Mouse (Mus musculus) forebrain, embryonic 16.5 days (tissue): ENCODE measurements around the gene Arpp21. TPM values are rescaled to one million over a fixed set of nuclear protein-coding genes. Genes with fewer than 3 reads are reported as not detected.

Source experiments
- ATAC-seq: fragments of 200-750 bp; cut with Nextera tagmentation; 2 replicates; pipeline ENCODE4 v1.8.0; 2017; ENCODE audit warnings: mild to moderate bottlenecking, moderate library complexity
- H3K27ac ChIP-seq: fragments of 300-500 bp; sonication (generic); 2 replicates; pipeline ENCODE4 v1.5.1; 2014; ENCODE audit warnings: low read length, control low read depth
- H3K27me3 ChIP-seq: fragments of 300-500 bp; sonication (generic); replicated peaks from 2 replicates; pipeline ENCODE4 v1.6.1; 2014; ENCODE audit warnings: low read length; ENCODE audit not compliant: control insufficient read depth, insufficient read depth
- H3K36me3 ChIP-seq: fragments of 300-500 bp; sonication (generic); 2 replicates; pipeline ENCODE4 v1.6.1; 2014; ENCODE audit not compliant: control insufficient read depth, insufficient read depth
- H3K4me1 ChIP-seq: fragments of 300-500 bp; sonication (generic); replicated peaks from 2 replicates; pipeline ENCODE4 v1.6.1; 2014; ENCODE audit warnings: low read length; ENCODE audit not compliant: control insufficient read depth, insufficient read depth
- H3K4me2 ChIP-seq: fragments of 300-500 bp; sonication (generic); 2 replicates; pipeline ENCODE4 v1.6.1; 2014; ENCODE audit warnings: mild to moderate bottlenecking, low read length, control low read depth
- H3K4me3 ChIP-seq: fragments of 300-500 bp; sonication (generic); replicated peaks from 2 replicates; pipeline ENCODE4 v1.5.1; 2014; ENCODE audit warnings: mild to moderate bottlenecking, low read length, control low read depth
- H3K9ac ChIP-seq: fragments of 300-500 bp; sonication (generic); replicated peaks from 2 replicates; pipeline ENCODE4 v1.6.1; 2014; ENCODE audit warnings: low read depth, low read length, control low read depth
- H3K9me3 ChIP-seq: fragments of 300-500 bp; sonication (generic); 2 replicates; pipeline ENCODE4 v1.6.1; 2016; ENCODE audit warnings: low read length; ENCODE audit not compliant: control insufficient read depth
- WGBS: fragments of 180-500 bp; shearing (Covaris S2); extraction: QIAGEN DNeasy Blood & Tissue Kit; methylation state at CpG from one replicate; pipeline ENCODE4 v1.1.7; 2014; 5-methylcytosine and 5-hydroxymethylcytosine counted together
- polyA plus RNA-seq: library from polyadenylated mRNA; unstranded; fragments of >200 nt; fragmentation: Nextera tagmentation; extraction: Ambion mirVana; gene quantifications from 2 replicates; pipeline ENCODE4 v1.2.1, GENCODE M21; 2015

Gene Arpp21
- polyA plus RNA-seq, 1 experiment from 2014 or later = 115 TPM

DNA sequence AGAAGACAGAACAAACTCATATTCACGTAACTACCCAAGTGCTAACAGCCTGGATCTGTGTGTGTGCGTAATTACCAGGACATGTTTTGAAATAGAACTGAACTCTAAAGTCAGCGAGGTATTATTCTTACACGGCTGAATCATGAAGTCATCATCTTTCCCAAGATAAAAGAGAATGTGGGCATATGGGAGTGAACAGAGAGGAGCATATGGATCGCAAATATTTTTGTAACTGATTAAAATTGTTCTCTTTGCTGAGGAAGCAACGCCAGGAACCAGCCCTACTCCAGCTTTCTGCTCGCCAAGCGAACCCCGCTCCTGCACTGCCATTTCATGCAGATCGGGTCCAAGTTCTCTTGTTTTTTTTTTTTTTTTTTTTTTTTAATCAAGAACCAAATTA lies 46.3 kb downstream of the Arpp21 start:
- no peak overlapping the region for H3K4me3 ChIP-seq
- no peak overlapping the region for H3K9ac ChIP-seq
- ATAC-seq = peak; percentile 27; the same call in 1 of the 2 replicates
- 65% methylated on average over 10 of the region's 10 CpGs for WGBS
- H3K27me3 ChIP-seq = no peaks in the 10 kb centered on the region
- H3K4me1 ChIP-seq = peaks cover 33% of the 10 kb centered on the region
- peak overlapping the region; percentile 20 for H3K27ac ChIP-seq
- H3K36me3 ChIP-seq = peaks cover 2% of the 10 kb centered on the region; the same call in 1 of the 2 replicates
- no peak overlapping the region for H3K4me2 ChIP-seq
- H3K9me3 ChIP-seq = no peaks in the 10 kb centered on the region

DNA sequence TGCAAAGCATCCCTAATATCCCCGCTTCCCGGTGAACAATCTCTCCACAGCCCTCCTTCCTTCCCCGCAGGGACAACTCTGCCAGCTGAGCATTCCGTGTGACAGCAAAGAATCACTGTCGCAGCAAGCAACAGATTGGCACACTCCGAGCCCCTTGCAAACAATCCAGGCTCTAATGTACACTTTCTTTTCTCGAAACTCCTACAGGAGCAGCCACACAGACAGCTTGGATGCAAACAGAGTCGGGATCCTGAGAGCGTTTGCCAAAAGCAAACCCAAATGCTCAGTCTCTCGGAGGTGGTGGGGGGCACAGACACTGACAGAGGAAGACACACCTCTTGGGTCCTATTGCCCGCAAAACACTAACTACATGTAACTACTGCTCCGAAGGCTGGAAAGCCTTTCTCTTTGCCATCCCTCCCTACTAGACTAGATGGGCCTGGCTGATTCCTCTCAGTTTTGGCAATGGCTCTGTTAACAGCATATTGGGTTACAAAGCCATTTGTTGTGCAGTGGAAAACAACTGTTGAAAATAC lies 47.3 kb downstream of the Arpp21 start:
- ATAC-seq = peak; percentile 56; the same call in 1 of the 2 replicates
- no peaks in the 10 kb centered on the region for H3K27me3 ChIP-seq
- no peaks in the 10 kb centered on the region for H3K9me3 ChIP-seq
- 0 out of 2 replicates have a peak overlapping the region, but pooled peaks have one; percentile 9 for H3K9ac ChIP-seq
- no peak overlapping the region; the same call in 1 of the 2 replicates for H3K4me3 ChIP-seq
- H3K4me1 ChIP-seq = peaks cover 33% of the 10 kb centered on the region
- WGBS = 20% methylated on average over 12 of the region's 12 CpGs
- H3K4me2 ChIP-seq = peak overlapping the region; percentile 15
- peak overlapping the region; percentile 74 for H3K27ac ChIP-seq
- H3K36me3 ChIP-seq = peaks cover 2% of the 10 kb centered on the region; the same call in 1 of the 2 replicates

DNA sequence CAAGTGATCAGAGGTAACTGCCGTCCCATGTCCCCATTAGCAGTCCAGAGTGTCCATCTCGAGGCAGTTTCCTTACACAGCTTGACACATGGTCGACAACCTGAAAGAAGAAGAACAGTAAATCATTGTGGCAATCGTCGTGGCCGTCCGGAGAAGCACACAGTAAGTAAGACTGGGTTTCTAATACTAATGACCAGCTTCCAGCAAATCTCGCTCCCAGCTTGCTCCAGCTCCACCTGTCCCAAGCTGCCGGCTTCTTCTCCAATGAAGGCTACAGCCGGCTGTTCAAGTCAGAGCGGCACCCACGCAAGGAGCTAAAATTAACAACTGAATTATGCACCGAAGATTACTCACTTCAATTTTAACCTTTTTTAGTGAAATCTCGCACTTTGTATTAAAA lies 48.1 kb downstream of the Arpp21 start:
- no peak for ATAC-seq
- peak overlapping the region; percentile 28 for H3K4me2 ChIP-seq
- whole genome bisulfite sequencing = 29% methylated on average over 14 of the region's 14 CpGs
- H3K4me3 ChIP-seq = peak overlapping the region; percentile 10; the same call in 1 of the 2 replicates
- H3K9ac ChIP-seq = peak overlapping the region; percentile 35; the same call in 1 of the 2 replicates
- no peaks in the 10 kb centered on the region for H3K27me3 ChIP-seq
- peaks cover 33% of the 10 kb centered on the region for H3K4me1 ChIP-seq
- 0 out of 2 replicates have a peak overlapping the region, but pooled peaks have one; percentile 6 for H3K27ac ChIP-seq
- H3K9me3 ChIP-seq = no peaks in the 10 kb centered on the region
- H3K36me3 ChIP-seq = peaks cover 2% of the 10 kb centered on the region; the same call in 1 of the 2 replicates

DNA sequence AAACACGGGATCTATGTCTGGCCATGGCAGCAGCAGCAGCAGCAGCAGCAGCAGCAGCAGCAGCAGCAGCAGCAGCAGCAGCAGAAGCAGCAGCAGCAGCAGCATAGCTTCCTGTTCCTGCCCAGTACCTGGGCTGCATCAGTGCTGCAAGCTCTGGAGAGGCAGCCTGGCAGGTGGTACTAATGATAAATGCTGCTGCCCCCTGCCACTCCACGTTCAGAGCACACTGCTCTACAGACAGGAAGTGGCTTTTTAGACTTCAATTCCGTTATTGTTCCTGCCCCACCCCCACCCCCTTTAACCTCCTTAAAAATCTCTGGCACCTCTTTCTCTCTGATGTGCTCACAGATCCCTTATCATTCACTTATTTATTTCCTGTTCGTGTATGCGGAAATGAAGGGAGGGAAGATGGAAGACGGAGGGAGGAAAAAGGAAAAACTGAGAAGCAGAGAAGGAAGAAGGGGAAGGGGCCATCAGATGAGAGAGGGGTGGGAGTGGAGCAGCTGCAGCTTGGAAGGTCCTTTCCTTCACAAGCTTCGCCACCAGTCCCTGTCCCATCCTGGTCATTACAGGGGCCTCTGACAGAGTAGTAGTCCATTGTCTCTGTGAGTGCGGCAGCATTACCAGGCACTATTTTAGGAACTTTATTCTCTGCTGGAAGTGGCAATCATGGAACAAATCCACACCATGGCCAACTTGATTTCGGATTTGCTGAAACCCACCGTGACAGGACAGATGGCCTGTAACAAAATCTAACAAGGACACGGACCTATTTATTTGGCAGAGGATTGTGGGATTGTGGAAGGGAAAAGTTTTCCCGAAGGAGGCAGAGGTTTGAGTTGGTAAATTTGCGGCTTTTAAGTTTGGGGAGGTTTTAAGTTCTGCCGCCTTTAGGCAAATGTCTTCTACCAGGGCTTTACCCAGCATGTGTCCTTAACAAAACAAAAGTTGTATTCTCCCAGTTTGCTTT lies 49.1 kb downstream of the Arpp21 start:
- ATAC-seq = no peak

DNA sequence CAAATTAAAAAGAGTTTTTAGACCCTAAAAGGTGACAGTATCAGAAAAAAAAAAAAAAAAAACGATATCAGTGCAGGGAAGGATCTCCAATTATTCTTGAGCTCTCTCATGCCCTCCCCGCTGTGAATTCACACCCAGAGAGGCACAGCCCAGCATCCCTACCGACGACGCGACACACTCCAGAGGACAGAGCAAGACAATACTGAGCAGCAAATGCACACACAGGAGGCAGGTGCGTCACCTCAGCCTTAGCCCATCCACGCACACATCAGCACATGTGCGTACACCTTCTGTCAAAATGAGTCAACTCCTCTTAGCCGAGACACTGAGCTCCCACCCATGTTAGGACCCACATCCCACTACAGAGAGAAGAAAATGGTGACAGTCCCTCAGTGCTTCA lies 50.0 kb downstream of the Arpp21 start:
- 59% methylated on average over 10 of the region's 10 CpGs for WGBS
- Histone ChIP-seq H3K4me1 (peaks cover 37% of the 10 kb centered on the region), H3K9ac (no peak overlapping the region), H3K27me3 (no peaks in the 10 kb centered on the region), H3K9me3 (no peaks in the 10 kb centered on the region), H3K4me3 (no peak overlapping the region), H3K4me2 (no peak overlapping the region), H3K27ac (no peak overlapping the region), H3K36me3 (peaks cover 2% of the 10 kb centered on the region; the same call in 1 of the 2 replicates)
- ATAC-seq = no peak

More for the DNA sequence above, 49.1 kb downstream of the Arpp21 start:
- Histone ChIP-seq H3K27ac (no peak overlapping the region), H3K4me3 (no peak overlapping the region), H3K9ac (no peak overlapping the region), H3K36me3 (peaks cover 2% of the 10 kb centered on the region; the same call in 1 of the 2 replicates), H3K4me2 (peak overlapping the region; percentile 28), H3K27me3 (no peaks in the 10 kb centered on the region), H3K4me1 (peaks cover 34% of the 10 kb centered on the region), H3K9me3 (no peaks in the 10 kb centered on the region)
- WGBS = 13% methylated on average over 14 of the region's 14 CpGs

DNA sequence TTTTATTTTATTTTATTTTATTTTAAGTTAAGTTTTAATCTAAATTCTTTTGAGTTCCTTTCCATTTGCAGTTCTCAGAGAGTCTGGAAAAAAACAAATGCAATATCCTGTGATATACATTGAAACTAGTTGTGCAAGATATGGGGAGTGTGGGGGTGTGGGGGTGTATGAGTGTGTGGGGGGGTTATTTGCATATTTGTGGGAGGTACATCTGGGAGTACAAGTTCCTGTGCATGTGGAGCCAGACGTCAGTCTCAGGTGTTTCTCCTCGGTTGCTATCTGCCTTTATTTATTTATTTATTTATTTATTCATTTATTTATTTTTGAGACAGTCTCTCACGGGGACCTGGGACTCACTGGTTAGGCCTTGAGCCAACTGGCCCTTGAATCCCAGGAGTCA lies 53.0 kb downstream of the Arpp21 start:
- no peaks in the 10 kb centered on the region for H3K27me3 ChIP-seq
- H3K4me1 ChIP-seq = peaks cover 22% of the 10 kb centered on the region
- no peak overlapping the region for H3K4me2 ChIP-seq
- WGBS = 68% methylated on average over 3 of the region's 3 CpGs
- H3K9ac ChIP-seq = no peak overlapping the region
- H3K4me3 ChIP-seq = no peak overlapping the region
- no peak overlapping the region for H3K27ac ChIP-seq
- peaks cover 2% of the 10 kb centered on the region; the same call in 1 of the 2 replicates for H3K36me3 ChIP-seq
- ATAC-seq = no peak
- H3K9me3 ChIP-seq = no peaks in the 10 kb centered on the region

DNA sequence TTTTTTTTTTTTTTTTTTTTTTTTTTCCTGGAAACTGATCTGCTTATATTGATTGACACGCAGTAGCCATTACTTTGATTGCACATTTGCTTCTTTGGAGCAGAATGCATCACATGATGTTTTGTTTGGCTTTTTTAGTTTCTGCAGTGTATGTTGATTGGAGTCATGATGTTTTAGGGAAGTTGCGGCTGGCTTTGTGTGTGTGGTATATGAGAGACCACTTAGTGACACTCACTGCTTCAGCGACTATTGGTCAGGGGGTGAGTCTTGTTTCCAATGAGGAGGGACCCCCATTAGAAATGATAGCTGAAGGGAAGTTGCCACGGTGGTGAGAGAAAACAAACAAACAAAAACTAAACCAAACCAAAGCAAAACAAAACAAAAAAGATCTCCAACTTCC lies 55.7 kb downstream of the Arpp21 start:
- no peaks in the 10 kb centered on the region for H3K27me3 ChIP-seq
- H3K4me2 ChIP-seq = no peak overlapping the region
- H3K9ac ChIP-seq = no peak overlapping the region
- H3K4me3 ChIP-seq = no peak overlapping the region
- H3K4me1 ChIP-seq = 0 out of 2 replicates have a peak, but pooled peaks cover 4% of the 10 kb centered on the region
- ATAC-seq = no peak
- 91% methylated on average over 4 of the region's 4 CpGs for WGBS
- no peaks in the 10 kb centered on the region; the same call in 1 of the 2 replicates for H3K36me3 ChIP-seq
- H3K27ac ChIP-seq = no peak overlapping the region
- no peaks in the 10 kb centered on the region for H3K9me3 ChIP-seq

DNA sequence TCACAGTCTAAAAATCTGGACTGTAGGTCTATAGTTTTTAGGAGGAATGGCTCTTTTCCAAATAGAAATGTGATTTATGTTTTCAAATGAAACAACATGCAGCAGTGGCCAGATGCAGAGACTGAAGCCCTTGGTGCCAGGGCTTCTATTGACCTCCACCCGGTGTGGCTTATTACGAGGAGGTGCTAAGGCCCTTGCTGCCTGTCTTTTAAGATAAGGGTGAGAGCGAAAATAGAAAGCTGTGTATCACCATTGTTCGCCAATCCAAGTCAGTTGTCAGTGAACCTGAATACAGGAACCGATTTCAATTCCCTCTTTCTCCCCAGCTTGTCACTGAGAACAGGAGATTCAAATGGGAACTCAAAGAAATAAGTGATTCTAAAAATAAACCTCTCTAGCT lies 57.3 kb downstream of the Arpp21 start:
- ATAC-seq = no peak
- 48% methylated on average over 5 of the region's 5 CpGs for WGBS
- no peak overlapping the region for H3K4me3 ChIP-seq
- H3K36me3 ChIP-seq = no peaks in the 10 kb centered on the region; the same call in 1 of the 2 replicates
- no peak overlapping the region for H3K4me2 ChIP-seq
- no peak overlapping the region for H3K9ac ChIP-seq
- H3K27me3 ChIP-seq = no peaks in the 10 kb centered on the region
- no peaks in the 10 kb centered on the region for H3K9me3 ChIP-seq
- H3K27ac ChIP-seq = peak overlapping the region; percentile 19; the same call in 1 of the 2 replicates
- peaks cover 4% of the 10 kb centered on the region; the same call in 1 of the 2 replicates for H3K4me1 ChIP-seq

DNA sequence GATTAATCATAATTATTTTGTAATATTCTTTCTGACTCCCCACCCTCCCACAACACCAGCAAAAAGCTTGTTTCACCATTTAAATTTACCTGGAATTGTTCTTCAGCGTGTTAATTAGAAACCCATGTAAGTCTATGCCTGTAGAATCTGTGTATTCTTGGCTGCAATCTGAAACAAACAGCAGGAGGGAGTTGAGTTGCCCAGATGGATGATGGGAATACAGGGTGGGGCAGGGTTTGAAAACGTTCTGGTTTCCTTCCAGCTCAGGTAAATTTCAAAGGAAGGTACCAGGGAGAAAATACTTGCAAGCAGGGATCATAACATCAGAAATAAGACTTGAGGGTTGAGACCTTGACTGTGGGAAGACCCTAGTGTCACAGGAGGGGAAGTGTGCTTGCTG lies 58.2 kb downstream of the Arpp21 start:
- Histone ChIP-seq H3K36me3 (peaks cover 2% of the 10 kb centered on the region; the same call in 1 of the 2 replicates), H3K9me3 (no peaks in the 10 kb centered on the region), H3K27ac (no peak overlapping the region), H3K4me2 (no peak overlapping the region), H3K4me1 (peaks cover 4% of the 10 kb centered on the region; the same call in 1 of the 2 replicates), H3K27me3 (no peaks in the 10 kb centered on the region), H3K4me3 (no peak overlapping the region), H3K9ac (no peak overlapping the region)
- WGBS = 55% methylated on average over 2 of the region's 2 CpGs
- ATAC-seq = no peak
